Mouse (Mus musculus): ENCODE results near the gene Hcn2. TPM values are rescaled to one million over a fixed set of nuclear protein-coding genes. Genes with fewer than 3 reads are reported as not detected.
A peak's percentile ranks its signal among the peaks of the same experiment; 100 is the strongest.

Hcn2 gene
- total RNA-seq, 2 experiments from 2014 or later, result 22.6 to 27.6 TPM

- no peak for DNase-seq
- intact Hi-C loops (cut with DNase I), result no loop called here
Observed at GRCm38 (mm10) chr10:79707162-79707561, 9.3 kb upstream of the Hcn2 start.

- intact Hi-C loops (cut with DNase I), result no loop called here
- DNase-seq, result no peak
Observed at GRCm38 (mm10) chr10:79707759-79708158, 8.7 kb upstream of the Hcn2 start.

- DNase-seq, result no peak
- intact Hi-C loops (cut with DNase I), result no loop called here
Observed at GRCm38 (mm10) chr10:79708668-79709067, 7.8 kb upstream of the Hcn2 start.

GRCm38 (mm10) chr10:79709307-79709706, 7.1 kb upstream of the Hcn2 start:
- DNase-seq, result no peak
- intact Hi-C loops (cut with DNase I), result no loop called here

GRCm38 (mm10) chr10:79712029-79712428, 4.4 kb upstream of the Hcn2 start:
- no peak for DNase-seq
- intact Hi-C loops (cut with DNase I), result no loop called here

- intact Hi-C loops (cut with DNase I), result no loop called here
- peak; percentile 83 to 92 for DNase-seq
Observed at GRCm38 (mm10) chr10:79712499-79713126, 3.8 kb upstream of the Hcn2 start.

GRCm38 (mm10) chr10:79713163-79713562, 3.3 kb upstream of the Hcn2 start:
- DNase-seq, result no peak
- intact Hi-C loops (cut with DNase I), result no loop called here

GRCm38 (mm10) chr10:79714996-79715395, 1.4 kb upstream of the Hcn2 start:
- intact Hi-C loops (cut with DNase I), result no loop called here
- DNase-seq, result peak in 1 of 2 experiments; percentile 63

- intact Hi-C loops (cut with DNase I), result no loop called here
- peak in 1 of 2 experiments; percentile 42 for DNase-seq
Observed at GRCm38 (mm10) chr10:79716988-79717355, 538 bp downstream of the Hcn2 start.

- intact Hi-C loops (cut with DNase I), result no loop called here
- DNase-seq, result peak; percentile 85 to 90
Observed at GRCm38 (mm10) chr10:79717640-79718357, 1.4 kb downstream of the Hcn2 start.

GRCm38 (mm10) chr10:79721089-79721488, 4.7 kb downstream of the Hcn2 start:
- DNase-seq, result no peak
- intact Hi-C loops (cut with DNase I), result no loop called here

GRCm38 (mm10) chr10:79723047-79723446, 6.6 kb downstream of the Hcn2 start:
- DNase-seq, result no peak
- intact Hi-C loops (cut with DNase I), result no loop called here

- intact Hi-C loops (cut with DNase I), result no loop called here
- peak; percentile 63 to 65 for DNase-seq
Observed at GRCm38 (mm10) chr10:79723692-79724091, 7.3 kb downstream of the Hcn2 start.

GRCm38 (mm10) chr10:79726090-79726489, 9.7 kb downstream of the Hcn2 start:
- peak in 1 of 2 experiments; percentile 69 for DNase-seq
- intact Hi-C loops (cut with DNase I), result no loop called here

- intact Hi-C loops (cut with DNase I), result no loop called here
- DNase-seq, result no peak
Observed at GRCm38 (mm10) chr10:79728323-79729249, 12.2 kb downstream of the Hcn2 start.

GRCm38 (mm10) chr10:79729357-79729965, 13.0 kb downstream of the Hcn2 start:
- DNase-seq, result peak; percentile 66 to 82
- intact Hi-C loops (cut with DNase I), result no loop called here

GRCm38 (mm10) chr10:79732500-79732899, 16.1 kb downstream of the Hcn2 start:
- DNase-seq, result no peak
- intact Hi-C loops (cut with DNase I), result no loop called here

GRCm38 (mm10) chr10:79733847-79734246, 17.4 kb downstream of the Hcn2 start:
- intact Hi-C loops (cut with DNase I), result no loop called here
- DNase-seq, result no peak

GRCm38 (mm10) chr10:79735361-79735760, 18.9 kb downstream of the Hcn2 start:
- intact Hi-C loops (cut with DNase I), result no loop called here
- no peak for DNase-seq

- no peak for DNase-seq
- intact Hi-C loops (cut with DNase I), result no loop called here
Observed at GRCm38 (mm10) chr10:79736706-79737105, 20.3 kb downstream of the Hcn2 start.

GRCm38 (mm10) chr10:79738259-79738658, 21.8 kb downstream of the Hcn2 start:
- DNase-seq, result no peak
- intact Hi-C loops (cut with DNase I), result no loop called here
